Mouse (Mus musculus): ENCODE measurements around the gene Gm11985. TPM values are rescaled to one million over a fixed set of nuclear protein-coding genes. Genes with fewer than 3 reads are reported as not detected.
A peak's percentile ranks its signal among the peaks of the same experiment; 100 is the strongest.

Gene Gm11985
- polyA plus RNA-seq, 1 experiment from 2014 or later, result not detected

DNA sequence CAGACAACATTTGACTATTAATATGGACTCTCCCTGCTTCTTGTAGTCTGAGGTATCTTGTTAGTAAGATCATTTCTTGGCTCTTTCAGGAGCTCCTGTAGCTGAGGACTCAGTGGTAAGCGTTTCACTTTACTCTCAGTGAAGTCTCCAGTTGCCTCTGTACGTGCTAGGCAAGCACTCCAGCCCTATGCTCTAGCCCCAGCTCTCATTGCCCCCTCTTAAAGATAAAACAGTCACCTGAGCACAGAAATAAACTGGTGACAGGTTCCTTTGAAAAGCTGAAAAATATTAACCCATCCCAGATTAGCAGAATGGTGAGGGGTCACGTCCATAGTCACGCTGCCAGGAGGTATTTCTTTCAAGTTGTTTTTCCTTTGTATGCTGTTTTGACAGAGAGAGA is 9.6 kb downstream of the Gm11985 start:
- Histone ChIP-seq H3K9me3 (no peaks in the 10 kb centered on the region), H3K4me3 (no peak overlapping the region), H3K27ac (peak overlapping the region; percentile 41; the same call in 1 of the 2 replicates), H3K36me3 (no peaks in the 10 kb centered on the region), H3K9ac (no peak overlapping the region), H3K4me2 (no peak overlapping the region), H3K4me1 (peaks cover 15% of the 10 kb centered on the region; the same call in 1 of the 2 replicates), H3K27me3 (no peaks in the 10 kb centered on the region)
- no peak for ATAC-seq (ENCODE audit: borderline replicate concordance, extremely low read depth, low FRiP score, low TSS enrichment)
- WGBS, result 36% methylated on average over 4 of the region's 4 CpGs

DNA sequence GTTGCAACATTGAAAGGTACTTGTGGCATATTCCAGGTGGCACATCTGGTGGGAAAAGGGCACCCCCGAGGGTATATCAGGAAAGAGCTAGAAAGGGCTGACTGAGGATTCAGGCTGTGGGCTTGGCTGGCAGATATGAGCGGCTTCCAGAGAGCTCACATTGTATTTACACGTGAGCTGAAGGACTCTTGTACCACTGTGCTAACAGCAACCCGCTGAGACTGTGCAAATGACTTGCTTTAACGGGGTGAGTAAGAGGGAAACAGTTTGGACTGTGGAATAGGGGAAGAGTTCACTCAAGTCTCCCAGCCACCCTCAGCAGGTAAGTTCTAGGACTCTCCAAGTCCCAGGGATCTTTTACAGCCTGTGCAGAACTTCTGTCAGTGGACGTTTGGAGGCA is 14.7 kb downstream of the Gm11985 start:
- Histone ChIP-seq H3K9me3 (no peaks in the 10 kb centered on the region), H3K4me3 (no peak overlapping the region), H3K27ac (peak overlapping the region; percentile 61), H3K27me3 (no peaks in the 10 kb centered on the region), H3K4me1 (peaks cover 22% of the 10 kb centered on the region; the same call in 1 of the 2 replicates), H3K9ac (no peak overlapping the region), H3K4me2 (no peak overlapping the region), H3K36me3 (no peaks in the 10 kb centered on the region)
- WGBS, result 57% methylated on average over 6 of the region's 6 CpGs
- ATAC-seq (ENCODE audit: borderline replicate concordance, extremely low read depth, low FRiP score, low TSS enrichment), result peak; percentile 66; the same call in 1 of the 2 replicates

DNA sequence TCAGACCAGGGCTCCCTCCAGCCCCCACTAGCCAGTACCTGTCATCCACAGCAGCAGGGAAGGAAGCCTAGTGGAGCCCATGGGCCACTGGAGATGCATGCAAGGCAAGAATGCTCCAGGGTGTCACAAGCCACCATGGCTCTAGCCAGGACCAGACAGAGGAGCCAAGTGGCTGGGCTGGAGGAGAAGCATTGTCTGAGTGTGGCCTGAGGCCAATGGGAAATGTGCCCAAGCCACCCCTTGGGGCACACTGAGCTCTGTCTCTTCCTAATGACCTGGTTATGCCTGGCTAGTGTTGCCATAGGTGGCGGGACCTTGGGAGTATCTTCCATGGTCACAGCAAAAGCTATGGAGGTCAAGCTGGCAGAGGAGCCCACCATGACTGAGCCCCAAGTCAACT is 18.7 kb downstream of the Gm11985 start:
- Histone ChIP-seq H3K27ac (no peak overlapping the region), H3K27me3 (no peaks in the 10 kb centered on the region), H3K9ac (no peak overlapping the region), H3K4me2 (no peak overlapping the region), H3K9me3 (no peaks in the 10 kb centered on the region), H3K36me3 (no peaks in the 10 kb centered on the region), H3K4me1 (peaks cover 13% of the 10 kb centered on the region; the same call in 1 of the 2 replicates), H3K4me3 (no peak overlapping the region)
- ATAC-seq (ENCODE audit: borderline replicate concordance, extremely low read depth, low FRiP score, low TSS enrichment), result no peak
- WGBS, result 94% methylated on average over 1 of the region's 1 CpGs

DNA sequence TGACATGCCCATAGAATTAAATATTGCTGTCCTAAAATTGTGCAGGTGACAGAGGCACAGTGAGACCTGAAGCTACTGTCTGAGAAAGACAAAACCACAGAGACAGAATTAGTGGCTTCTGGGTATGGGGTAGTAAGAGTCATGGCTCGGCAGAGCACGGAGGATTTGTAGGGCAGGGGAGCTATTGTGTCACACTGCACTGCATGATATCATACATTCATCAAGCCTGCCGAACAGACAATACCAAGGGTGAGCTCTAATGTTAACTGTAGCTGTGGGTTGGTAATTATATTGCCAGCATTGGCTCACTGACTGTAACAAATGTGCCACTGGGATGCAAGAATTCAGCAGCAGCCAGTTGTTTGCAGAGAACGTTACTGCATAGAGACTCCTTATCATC is 24.0 kb downstream of the Gm11985 start:
- Histone ChIP-seq H3K27me3 (no peaks in the 10 kb centered on the region), H3K4me3 (no peak overlapping the region), H3K4me2 (no peak overlapping the region), H3K4me1 (peaks cover 16% of the 10 kb centered on the region), H3K27ac (no peak overlapping the region), H3K36me3 (no peaks in the 10 kb centered on the region), H3K9ac (no peak overlapping the region), H3K9me3 (no peaks in the 10 kb centered on the region)
- no peak for ATAC-seq (ENCODE audit: borderline replicate concordance, extremely low read depth, low FRiP score, low TSS enrichment)
- 71% methylated on average over 4 of the region's 4 CpGs for WGBS

DNA sequence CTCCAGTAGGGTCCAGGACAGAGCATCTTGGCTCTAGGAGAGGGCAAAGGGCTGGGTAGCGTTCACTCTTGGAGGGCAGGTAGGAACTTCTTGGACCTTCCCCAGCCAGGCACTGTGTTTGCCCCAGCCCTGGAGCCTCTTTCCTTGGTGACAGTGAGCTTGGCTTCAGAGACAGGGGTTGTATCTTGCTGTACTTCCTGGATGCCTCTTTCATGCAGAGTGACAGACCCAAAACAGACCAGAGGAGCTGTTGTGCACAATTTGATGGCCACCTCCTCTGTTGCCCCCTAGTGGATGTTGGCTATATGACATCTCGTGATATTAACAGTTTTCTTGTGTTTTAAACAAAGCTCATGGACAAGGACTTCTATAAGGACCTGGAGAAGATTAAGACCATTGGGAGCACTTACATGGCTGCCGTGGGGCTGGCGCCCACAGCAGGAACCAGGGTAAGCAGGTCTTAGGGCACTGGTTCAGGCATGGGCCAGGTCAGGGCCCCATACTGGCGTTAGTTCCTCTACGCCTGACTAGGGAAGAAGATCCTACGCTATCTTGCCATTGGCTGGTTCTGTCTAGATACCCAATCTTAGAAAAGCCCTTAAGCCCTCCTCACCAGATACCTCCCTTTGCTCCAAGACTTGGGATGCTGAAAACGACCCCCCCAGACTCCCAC is 26.7 kb downstream of the Gm11985 start:
- no peak overlapping the region for H3K27ac ChIP-seq
- 0 out of 2 replicates have a peak, but pooled peaks have one; percentile 16 for ATAC-seq (ENCODE audit: borderline replicate concordance, extremely low read depth, low FRiP score, low TSS enrichment)

DNA sequence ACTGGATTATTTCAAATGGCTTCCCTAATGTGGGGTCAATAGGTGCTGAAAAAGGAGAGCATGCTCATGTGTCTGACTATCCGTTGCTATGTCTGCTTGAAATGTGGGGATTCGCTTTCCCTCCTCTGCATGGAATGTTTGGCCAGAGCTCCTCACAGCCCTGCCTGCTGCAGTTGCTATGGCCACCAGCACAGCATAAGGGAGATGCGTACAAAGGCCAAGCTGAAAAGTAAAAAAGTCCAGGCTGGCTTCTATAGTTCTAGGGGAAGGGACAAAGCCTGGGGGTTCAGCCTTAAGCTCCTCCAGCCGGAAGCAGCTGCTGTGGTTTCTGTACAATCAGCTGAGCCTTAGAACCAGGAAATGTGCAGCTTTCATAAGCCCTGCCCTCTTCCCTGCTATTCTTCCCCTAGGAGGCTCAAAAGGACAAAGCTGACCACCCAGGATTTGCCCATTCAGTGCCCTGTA is 27.7 kb downstream of the Gm11985 start:
- no peak overlapping the region for H3K4me3 ChIP-seq
- peak; percentile 76 for ATAC-seq (ENCODE audit: borderline replicate concordance, extremely low read depth, low FRiP score, low TSS enrichment)
- H3K4me1 ChIP-seq, result peaks cover 16% of the 10 kb centered on the region
- H3K9ac ChIP-seq, result no peak overlapping the region
- H3K4me2 ChIP-seq, result no peak overlapping the region
- no peaks in the 10 kb centered on the region for H3K36me3 ChIP-seq
- no peaks in the 10 kb centered on the region for H3K9me3 ChIP-seq
- H3K27ac ChIP-seq, result peak overlapping the region; percentile 46; the same call in 1 of the 2 replicates
- H3K27me3 ChIP-seq, result no peaks in the 10 kb centered on the region
- 32% methylated on average over 4 of the region's 4 CpGs for WGBS

More for the DNA sequence above, 26.7 kb downstream of the Gm11985 start:
- H3K4me3 ChIP-seq, result no peak overlapping the region
- H3K4me1 ChIP-seq, result peaks cover 16% of the 10 kb centered on the region
- H3K36me3 ChIP-seq, result no peaks in the 10 kb centered on the region
- H3K9ac ChIP-seq, result no peak overlapping the region
- H3K4me2 ChIP-seq, result no peak overlapping the region
- 69% methylated on average over 8 of the region's 8 CpGs for WGBS
- no peaks in the 10 kb centered on the region for H3K9me3 ChIP-seq
- H3K27me3 ChIP-seq, result no peaks in the 10 kb centered on the region

DNA sequence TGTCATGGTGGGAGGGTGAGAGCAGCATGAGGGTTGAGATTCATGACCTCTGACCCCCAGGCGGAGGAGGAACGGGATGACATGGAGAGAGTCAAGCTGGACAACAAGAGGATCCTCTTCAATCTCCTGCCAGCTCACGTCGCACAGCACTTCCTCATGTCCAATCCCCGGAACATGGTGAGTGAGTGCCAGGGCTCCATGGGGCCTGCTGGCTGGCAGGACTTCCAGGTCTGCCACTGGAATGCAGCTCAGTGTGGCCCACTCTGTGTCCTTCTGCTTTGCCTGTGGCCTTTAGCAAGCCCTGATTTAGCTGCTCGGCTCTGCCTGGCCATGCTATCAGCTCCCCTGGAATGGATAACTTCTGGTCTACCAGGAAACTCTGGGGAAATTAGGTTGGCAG is 28.2 kb downstream of the Gm11985 start:
- Histone ChIP-seq H3K27ac (peak overlapping the region; percentile 46; the same call in 1 of the 2 replicates), H3K4me1 (peaks cover 16% of the 10 kb centered on the region), H3K4me3 (no peak overlapping the region), H3K36me3 (no peaks in the 10 kb centered on the region), H3K9me3 (no peaks in the 10 kb centered on the region), H3K27me3 (no peaks in the 10 kb centered on the region), H3K9ac (no peak overlapping the region), H3K4me2 (no peak overlapping the region)
- 44% methylated on average over 6 of the region's 6 CpGs for WGBS
- peak; percentile 3; the same call in 1 of the 2 replicates for ATAC-seq (ENCODE audit: borderline replicate concordance, extremely low read depth, low FRiP score, low TSS enrichment)

DNA sequence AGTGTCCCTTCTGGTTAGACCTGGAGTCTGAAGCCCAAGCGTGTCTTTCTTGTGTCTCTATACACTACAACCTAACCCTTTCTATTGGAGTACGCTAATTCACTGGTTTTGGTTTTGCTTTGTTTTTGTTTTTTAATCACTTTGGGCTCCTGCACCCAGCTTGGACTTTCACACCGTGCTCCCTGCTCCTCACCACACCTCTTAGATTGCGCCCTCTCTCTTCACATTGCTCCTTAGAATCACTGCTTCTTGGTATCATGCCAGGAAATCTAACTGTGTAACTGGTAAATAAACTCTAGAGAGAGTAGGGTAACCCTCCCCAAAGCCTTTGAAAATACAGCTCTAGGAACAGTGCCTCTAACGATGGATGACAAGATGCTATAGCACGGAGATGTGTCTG is 30.2 kb downstream of the Gm11985 start:
- ATAC-seq (ENCODE audit: borderline replicate concordance, extremely low read depth, low FRiP score, low TSS enrichment), result no peak
- Histone ChIP-seq H3K9ac (no peak overlapping the region), H3K36me3 (no peaks in the 10 kb centered on the region), H3K27me3 (no peaks in the 10 kb centered on the region), H3K4me3 (no peak overlapping the region), H3K9me3 (no peaks in the 10 kb centered on the region), H3K4me2 (no peak overlapping the region), H3K4me1 (peaks cover 16% of the 10 kb centered on the region), H3K27ac (no peak overlapping the region)
- 73% methylated on average over 6 of the region's 6 CpGs for WGBS

DNA sequence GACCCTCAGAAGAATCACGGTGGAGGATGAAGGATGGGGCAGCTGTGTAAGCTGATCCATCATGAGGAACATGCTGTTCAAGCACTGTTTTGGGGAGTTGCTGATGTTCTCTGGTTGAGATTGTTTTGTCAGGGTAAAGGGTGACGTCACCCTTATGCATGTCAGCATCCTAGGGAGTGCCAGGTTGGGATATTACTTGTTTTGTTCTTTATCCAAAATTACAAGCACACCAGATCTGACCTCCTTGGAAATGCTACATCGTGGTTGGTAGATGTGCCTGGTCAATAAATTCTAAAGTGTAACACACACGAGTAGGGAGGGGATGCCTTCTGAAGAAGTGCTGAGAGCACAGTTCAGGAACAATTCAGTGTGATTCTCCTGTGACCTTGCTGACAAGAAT is 31.9 kb downstream of the Gm11985 start:
- H3K27me3 ChIP-seq, result no peaks in the 10 kb centered on the region
- H3K9me3 ChIP-seq, result no peaks in the 10 kb centered on the region
- no peak overlapping the region for H3K4me2 ChIP-seq
- H3K36me3 ChIP-seq, result no peaks in the 10 kb centered on the region
- H3K27ac ChIP-seq, result no peak overlapping the region
- WGBS, result 44% methylated on average over 4 of the region's 4 CpGs
- H3K4me1 ChIP-seq, result peaks cover 16% of the 10 kb centered on the region
- H3K9ac ChIP-seq, result no peak overlapping the region
- ATAC-seq (ENCODE audit: borderline replicate concordance, extremely low read depth, low FRiP score, low TSS enrichment), result no peak
- H3K4me3 ChIP-seq, result no peak overlapping the region

DNA sequence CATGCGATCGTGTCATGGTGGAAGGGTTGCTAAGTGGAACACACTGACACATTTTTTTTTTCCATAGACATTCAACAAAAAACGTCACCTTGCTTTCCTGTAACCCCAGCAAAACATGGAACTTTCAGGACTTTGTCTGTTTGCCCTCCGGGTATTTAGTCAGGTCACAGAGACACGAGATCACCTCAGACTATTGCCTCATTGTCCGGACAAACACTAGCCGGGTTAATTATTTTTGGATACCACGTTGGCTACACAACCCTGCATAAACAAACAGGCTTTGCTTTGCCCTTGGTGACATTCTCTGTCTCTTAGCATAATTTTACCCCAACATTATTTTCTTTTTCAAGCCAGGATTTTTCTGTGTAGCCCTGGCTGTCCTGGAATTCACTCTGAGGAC is 35.3 kb downstream of the Gm11985 start:
- ATAC-seq (ENCODE audit: borderline replicate concordance, extremely low read depth, low FRiP score, low TSS enrichment), result no peak
- Histone ChIP-seq H3K27me3 (no peaks in the 10 kb centered on the region), H3K4me2 (no peak overlapping the region), H3K4me1 (no peaks in the 10 kb centered on the region), H3K9ac (no peak overlapping the region), H3K4me3 (no peak overlapping the region), H3K27ac (no peak overlapping the region), H3K9me3 (no peaks in the 10 kb centered on the region), H3K36me3 (no peaks in the 10 kb centered on the region)
- 66% methylated on average over 8 of the region's 8 CpGs for WGBS

DNA sequence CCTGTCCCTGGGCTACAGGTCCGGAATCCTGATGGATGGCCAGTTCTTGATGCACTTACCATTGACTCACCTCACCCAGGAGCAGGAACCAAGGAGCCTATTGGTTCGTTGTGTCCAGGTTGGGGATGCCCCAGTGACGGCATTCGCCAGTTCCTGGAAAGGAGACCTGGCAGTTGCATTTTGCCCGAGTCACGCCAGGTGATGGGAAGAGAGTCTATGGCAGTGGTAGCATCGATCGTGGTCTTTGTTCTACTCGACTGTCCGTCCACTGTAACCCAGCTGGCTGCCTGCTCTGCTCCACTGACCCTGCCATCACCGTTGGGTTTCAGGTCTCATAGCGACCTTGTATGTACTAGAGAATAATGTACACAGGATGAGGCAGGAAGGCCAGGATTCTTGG is 36.0 kb downstream of the Gm11985 start:
- H3K9ac ChIP-seq, result no peak overlapping the region
- WGBS, result 93% methylated on average over 12 of the region's 12 CpGs
- H3K27me3 ChIP-seq, result no peaks in the 10 kb centered on the region
- H3K9me3 ChIP-seq, result no peaks in the 10 kb centered on the region
- no peak overlapping the region for H3K4me2 ChIP-seq
- H3K36me3 ChIP-seq, result no peaks in the 10 kb centered on the region
- no peaks in the 10 kb centered on the region for H3K4me1 ChIP-seq
- ATAC-seq (ENCODE audit: borderline replicate concordance, extremely low read depth, low FRiP score, low TSS enrichment), result no peak
- H3K4me3 ChIP-seq, result no peak overlapping the region
- H3K27ac ChIP-seq, result no peak overlapping the region

DNA sequence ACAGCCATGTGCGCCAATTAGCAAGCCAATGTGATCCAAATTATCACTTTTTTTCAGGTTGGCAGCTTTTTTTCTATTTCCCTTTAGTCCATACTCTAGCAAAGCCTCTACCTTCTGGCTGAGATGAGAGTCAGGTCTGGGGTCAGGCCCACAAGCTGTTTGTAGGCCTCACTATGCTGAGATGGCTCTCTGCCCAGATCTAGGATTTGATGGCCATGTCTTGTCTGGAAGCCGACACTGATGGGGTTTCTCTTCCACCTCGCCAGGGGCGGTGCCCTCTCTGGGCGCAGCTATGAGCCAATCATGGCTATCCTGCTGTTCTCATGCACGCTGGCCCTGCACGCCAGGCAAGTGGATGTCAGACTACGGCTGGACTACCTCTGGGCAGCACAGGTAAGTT is 37.9 kb downstream of the Gm11985 start:
- Histone ChIP-seq H3K27me3 (no peaks in the 10 kb centered on the region), H3K36me3 (no peaks in the 10 kb centered on the region), H3K4me3 (no peak overlapping the region), H3K4me1 (no peaks in the 10 kb centered on the region), H3K9ac (no peak overlapping the region), H3K4me2 (no peak overlapping the region), H3K9me3 (no peaks in the 10 kb centered on the region), H3K27ac (no peak overlapping the region)
- no peak for ATAC-seq (ENCODE audit: borderline replicate concordance, extremely low read depth, low FRiP score, low TSS enrichment)
- WGBS, result 88% methylated on average over 8 of the region's 8 CpGs

Measured in lung, embryonic 15.5 days (tissue).